ENCODE assay signal across 8 mouse cellular contexts in the genomic region with DNA sequence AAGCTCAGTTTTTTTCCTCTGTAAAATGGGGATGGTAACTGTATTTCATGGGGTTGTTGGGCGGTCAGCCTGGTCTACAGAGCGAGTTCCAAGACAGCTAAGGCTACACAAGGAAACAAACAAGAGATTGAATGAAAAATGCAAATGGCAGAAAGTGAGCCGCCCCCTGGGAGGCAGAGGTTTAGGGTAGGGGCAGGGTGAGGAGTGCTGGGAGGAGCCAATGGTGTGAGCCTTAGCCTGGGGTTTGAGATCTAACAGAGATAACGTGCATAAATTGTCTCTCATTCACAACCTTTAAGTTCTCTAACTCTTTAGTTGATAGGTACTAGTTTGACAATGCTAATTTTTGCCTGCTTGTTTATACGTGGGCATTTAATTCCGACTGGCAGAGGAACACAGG. TPM values are rescaled to one million over a fixed set of nuclear protein-coding genes. Genes with fewer than 3 reads are reported as not detected.
DNase-seq lines count a peak whose midpoint lies in the region; ATAC-seq and TF ChIP-seq lines count a peak whose summit lies in the region.

No protein-coding gene starts in this region.

- peak overlapping the region; percentile 54 for H3K4me2 ChIP-seq in liver, embryonic 11.5 days
- H3K4me2 ChIP-seq in stomach, embryonic 15.5 days, result peak overlapping the region; percentile 52

- TF ChIP-seq POLR2A in testis, adult 2 months (IDR thresholded peaks at IDR 0.05; ENCODE audit: control insufficient read depth, low read depth, low read length), result no peak

- 13% methylated on average over 6 of the region's 6 CpGs for WGBS in liver, embryonic 11.5 days
- 20% methylated on average over 6 of the region's 6 CpGs for WGBS in stomach, embryonic 15.5 days

- peak; percentile 79 for ATAC-seq in liver, embryonic 11.5 days (replicated peaks; ENCODE audit: low FRiP score)
- peak; percentile 71; the same call in 1 of the 2 replicates for ATAC-seq in stomach, embryonic 15.5 days (ENCODE audit: insufficient read depth, low FRiP score, low read depth)

- no peaks in the 10 kb centered on the region; the same call in 1 of the 2 replicates for H3K4me1 ChIP-seq in testis, adult 2 months (ENCODE audit: control insufficient read depth, insufficient read depth, low read length)
- H3K4me1 ChIP-seq in liver, embryonic 11.5 days (replicated peaks; ENCODE audit: control insufficient read depth, insufficient read depth, low read length), result no peaks in the 10 kb centered on the region
- no peaks in the 10 kb centered on the region for H3K4me1 ChIP-seq in stomach, embryonic 15.5 days

- no peak for TF ChIP-seq CTCF in testis, adult 2 months (IDR thresholded peaks at IDR 0.05; ENCODE audit: control insufficient read depth, insufficient read depth, insufficient replicate concordance, low read depth, low read length)

- peak; percentile 2 for DNase-seq in adrenal gland, postnatal 10 days
- no peak for DNase-seq in adrenal gland, adult 8-10 months
- DNase-seq in testis, postnatal 10 days (ENCODE audit: low spot score), result no peak
- no peak for DNase-seq in liver, embryonic 11.5 days (ENCODE audit: low spot score)
- no peak for DNase-seq in adrenal gland, postnatal 14 days
- no peak for DNase-seq in urinary bladder, postnatal 4 days (ENCODE audit: low spot score in 2 of 2)

- peak overlapping the region; percentile 92 for H3K4me3 ChIP-seq in testis, adult 2 months (ENCODE audit: control insufficient read depth, low read depth, low read length)
- peak overlapping the region; percentile 61 for H3K4me3 ChIP-seq in liver, embryonic 11.5 days (ENCODE audit: low read depth, low read length)
- H3K4me3 ChIP-seq in stomach, embryonic 15.5 days (replicated peaks), result peak overlapping the region; percentile 53

- H3K27ac ChIP-seq in testis, adult 2 months (ENCODE audit: control insufficient read depth, insufficient read depth, low read depth, low read length), result no peak overlapping the region
- no peak overlapping the region for H3K27ac ChIP-seq in liver, embryonic 11.5 days (ENCODE audit: low read depth, low read length)
- H3K27ac ChIP-seq in stomach, embryonic 15.5 days, result no peak overlapping the region

- H3K36me3 ChIP-seq in testis, adult 2 months (ENCODE audit: control insufficient read depth, insufficient read depth, low read length), result no peaks in the 10 kb centered on the region
- no peaks in the 10 kb centered on the region for H3K36me3 ChIP-seq in liver, embryonic 11.5 days (ENCODE audit: control insufficient read depth, insufficient read depth, low read length)
- H3K36me3 ChIP-seq in stomach, embryonic 15.5 days, result no peaks in the 10 kb centered on the region

- no peak overlapping the region for H3K9ac ChIP-seq in liver, embryonic 11.5 days (ENCODE audit: low read depth, low read length)
- no peak overlapping the region for H3K9ac ChIP-seq in stomach, embryonic 15.5 days

- H3K27me3 ChIP-seq in testis, adult 2 months (ENCODE audit: control insufficient read depth, insufficient read depth, low read length), result no peaks in the 10 kb centered on the region
- no peaks in the 10 kb centered on the region for H3K27me3 ChIP-seq in liver, embryonic 11.5 days (replicated peaks; ENCODE audit: control insufficient read depth, insufficient read depth, low read length)
- H3K27me3 ChIP-seq in stomach, embryonic 15.5 days (replicated peaks), result no peaks in the 10 kb centered on the region

- no peaks in the 10 kb centered on the region for H3K9me3 ChIP-seq in liver, embryonic 11.5 days (ENCODE audit: control insufficient read depth, low read length)
- no peaks in the 10 kb centered on the region for H3K9me3 ChIP-seq in stomach, embryonic 15.5 days

RNA-seq across cellular contexts. Expression of a gene that starts 0.3 kb away (rescaled TPM):
- total RNA-seq in adrenal gland, postnatal 10 days (2021), result 1 to 10 TPM; 4.2 to 4.5 TPM
- total RNA-seq in adrenal gland, adult 8-10 months (2022), result 1 to 10 TPM; 2.0 to 3.7 (median 3.5) TPM
- polyA plus RNA-seq in testis, adult 2 months (2012; rRNA removed), result 1.2 and 1.6 TPM in 2 replicates
- 20.4 and 24.5 TPM in 2 replicates for polyA plus RNA-seq in liver, embryonic 11.5 days (2014; fragmentation: Nextera tagmentation; extraction: Ambion mirVana)
- 17.5 and 19.0 TPM in 2 replicates for polyA plus RNA-seq in stomach, embryonic 15.5 days (2015; fragmentation: Nextera tagmentation; extraction: Ambion mirVana)
- 3.5 and 4.9 TPM in 2 replicates for total RNA-seq in adrenal gland, postnatal 14 days (2021)

RNA-seq across cellular contexts. Expression of a gene that starts 20.2 kb away (rescaled TPM):
- total RNA-seq in adrenal gland, postnatal 10 days (2021), result not detected
- total RNA-seq in adrenal gland, adult 8-10 months (2022), result under 1 TPM in 1 of 4 experiments, not detected in 3; 0.31 TPM
- polyA plus RNA-seq in testis, adult 2 months (2012; rRNA removed), result not detected in 2 replicates
- polyA plus RNA-seq in liver, embryonic 11.5 days (2014; fragmentation: Nextera tagmentation; extraction: Ambion mirVana), result 0.07 TPM in 1 of 2 replicates, not detected in the other
- polyA plus RNA-seq in stomach, embryonic 15.5 days (2015; fragmentation: Nextera tagmentation; extraction: Ambion mirVana), result 0.21 and 0.27 TPM in 2 replicates
- total RNA-seq in adrenal gland, postnatal 14 days (2021), result not detected in 2 replicates
